Mouse (Mus musculus) CH12.LX (cell line): Measurements from ENCODE around the gene Usp6nl. TPM values are rescaled to one million over a fixed set of nuclear protein-coding genes. Genes with fewer than 3 reads are reported as not detected.

Experiments
- DNase-seq: peaks from one replicate; pipeline ENCODE4 v3.0.0-alpha.2; 2013; ENCODE audit errors: extremely low read depth
- H3K27ac ChIP-seq: 2 replicates; pipeline ENCODE4 v1.5.1; 2012; ENCODE audit warnings: low read depth, mild to moderate bottlenecking, control low read depth, moderate library complexity; ENCODE audit not compliant: insufficient read depth
- H3K27me3 ChIP-seq: replicated peaks from 2 replicates; pipeline ENCODE3; 2012; ENCODE audit warnings: inconsistent platforms
- H3K36me3 ChIP-seq, 2 experiments: replicated peaks in 1 of 2; 2 replicates each; pipeline versions ENCODE3 to v1.6.1; 2012; ENCODE audit warnings: inconsistent platforms in 1 of 2, low read length in 1 of 2, mild to moderate bottlenecking in 1 of 2, mixed read lengths in 1 of 2, moderate library complexity in 1 of 2; ENCODE audit not compliant: control insufficient read depth in 1 of 2, insufficient read depth in 1 of 2
- H3K4me1 ChIP-seq, 2 experiments: 2 replicates each; pipeline ENCODE4 v1.6.1; 2012; ENCODE audit warnings: inconsistent platforms in 1 of 2, moderate library complexity in 1 of 2; ENCODE audit not compliant: insufficient read depth in 2 of 2, control insufficient read depth in 1 of 2
- H3K4me2 ChIP-seq: 2 replicates; pipeline ENCODE4 v1.6.1; 2012; ENCODE audit warnings: low read depth, mild to moderate bottlenecking, control low read depth; ENCODE audit not compliant: poor library complexity, insufficient read depth, severe bottlenecking
- H3K4me3 ChIP-seq, 3 experiments: fragments of 150-350 bp in 1 of 3; sonication (generic) in 1 of 3; replicated peaks in 1 of 3; 2 replicates each; pipeline versions ENCODE3 to v1.5.1; 2011 to 2012; ENCODE audit warnings: low read depth in 2 of 3, low read length in 2 of 3, mild to moderate bottlenecking in 2 of 3, moderate library complexity in 2 of 3, control low read depth in 1 of 3, improper control_type of control experiment in 1 of 3, inconsistent platforms in 1 of 3, mixed read lengths in 1 of 3; ENCODE audit not compliant: poor library complexity in 1 of 3
- H3K79me2 ChIP-seq: replicated peaks from 2 replicates; pipeline ENCODE4 v1.6.1; 2012; ENCODE audit warnings: mild to moderate bottlenecking, moderate library complexity; ENCODE audit not compliant: control insufficient read depth, poor library complexity, insufficient read depth, severe bottlenecking; ENCODE audit errors: extremely low read depth
- H3K9ac ChIP-seq: 2 replicates; pipeline ENCODE4 v1.6.1; 2012; ENCODE audit warnings: low read depth, mild to moderate bottlenecking, control low read depth, moderate library complexity; ENCODE audit not compliant: insufficient read depth
- H3K9me3 ChIP-seq: replicated peaks from 2 replicates; pipeline ENCODE3; 2012; ENCODE audit warnings: low read length, inconsistent platforms, mixed read lengths
- BHLHE40 ChIP-seq: IDR thresholded peaks from 2 replicates; pipeline ENCODE4 v1.6.1; 2011; ENCODE audit warnings: mild to moderate bottlenecking, low read depth, low read length, improper control_type of control experiment
- CHD1 ChIP-seq: IDR thresholded peaks from 2 replicates; pipeline ENCODE4 v1.6.1; 2012; ENCODE audit warnings: low read depth, low read length, improper control_type of control experiment, inconsistent platforms
- CTCF ChIP-seq, 2 experiments: IDR thresholded peaks in 1 of 2; conservative IDR thresholded peaks in 1 of 2; 2 replicates each; pipeline ENCODE4 v1.5.1; 2011 to 2012; ENCODE audit warnings: low read depth in 2 of 2, low read length in 2 of 2, improper control_type of control experiment in 1 of 2, inconsistent platforms in 1 of 2, mild to moderate bottlenecking in 1 of 2, moderate library complexity in 1 of 2
- E2F4 ChIP-seq: IDR thresholded peaks from 2 replicates; pipeline ENCODE4 v1.6.1; 2011; ENCODE audit warnings: low read depth, low read length, improper control_type of control experiment; ENCODE audit not compliant: insufficient replicate concordance
- ETS1 ChIP-seq: conservative IDR thresholded peaks from 2 replicates; pipeline ENCODE4 v1.6.1; 2012; ENCODE audit warnings: low read depth, mild to moderate bottlenecking, inconsistent platforms, low read length, improper control_type of control experiment, moderate library complexity
- IRF4 ChIP-seq: IDR thresholded peaks from 2 replicates; pipeline ENCODE4 v1.6.1; 2014; ENCODE audit warnings: low read depth, mild to moderate bottlenecking, inconsistent platforms, low read length, improper control_type of control experiment
- JUN ChIP-seq: IDR thresholded peaks from 2 replicates; pipeline ENCODE4 v1.6.1; 2011; ENCODE audit warnings: low read depth, mild to moderate bottlenecking, low read length, improper control_type of control experiment, moderate library complexity; ENCODE audit not compliant: insufficient read depth
- KAT2A ChIP-seq: IDR thresholded peaks from 2 replicates; pipeline ENCODE4 v1.6.1; 2012; ENCODE audit warnings: low read length, improper control_type of control experiment, inconsistent platforms; ENCODE audit not compliant: insufficient replicate concordance
- MAFK ChIP-seq: IDR thresholded peaks from 2 replicates; pipeline ENCODE4 v1.6.1; 2011; ENCODE audit warnings: low read length, improper control_type of control experiment; ENCODE audit not compliant: insufficient replicate concordance
- MAZ ChIP-seq: IDR thresholded peaks from 2 replicates; pipeline ENCODE4 v1.6.1; 2012; ENCODE audit warnings: low read depth, mild to moderate bottlenecking, inconsistent platforms, low read length, improper control_type of control experiment, moderate library complexity
- MEF2A ChIP-seq: IDR thresholded peaks from 2 replicates; pipeline ENCODE4 v1.6.1; 2014; ENCODE audit warnings: low read depth, mild to moderate bottlenecking, inconsistent platforms, low read length, improper control_type of control experiment, borderline replicate concordance
- MXI1 ChIP-seq: IDR thresholded peaks from 2 replicates; pipeline ENCODE4 v1.6.1; 2011; ENCODE audit warnings: mild to moderate bottlenecking, low read depth, low read length, improper control_type of control experiment
- MYC ChIP-seq: IDR thresholded peaks from 2 replicates; pipeline ENCODE4 v1.6.1; 2011; ENCODE audit warnings: low read depth, mild to moderate bottlenecking, improper control_type of control experiment, low read length
- NELFE ChIP-seq: IDR thresholded peaks from 2 replicates; pipeline ENCODE4 v1.6.1; 2011; ENCODE audit warnings: low read depth, low read length, improper control_type of control experiment
- POLR2A ChIP-seq: IDR thresholded peaks from 2 replicates; pipeline ENCODE4 v1.6.1; 2011; ENCODE audit warnings: low read depth, mild to moderate bottlenecking, improper control_type of control experiment, low read length
- POLR2AphosphoS2 ChIP-seq: IDR thresholded peaks from 2 replicates; pipeline ENCODE4 v1.6.1; 2011; ENCODE audit warnings: low read depth, low read length, improper control_type of control experiment
- RAD21 ChIP-seq: IDR thresholded peaks from 2 replicates; pipeline ENCODE4 v1.6.1; 2011; ENCODE audit warnings: low read depth, mild to moderate bottlenecking, low read length, improper control_type of control experiment, moderate library complexity
- RCOR1 ChIP-seq: conservative IDR thresholded peaks from 2 replicates; pipeline ENCODE4 v1.6.1; 2012; ENCODE audit warnings: low read depth, mild to moderate bottlenecking, inconsistent platforms, low read length, improper control_type of control experiment
- SIN3A ChIP-seq: IDR thresholded peaks from 2 replicates; pipeline ENCODE4 v1.6.1; 2012; ENCODE audit warnings: low read length, improper control_type of control experiment, inconsistent platforms
- TBP ChIP-seq: conservative IDR thresholded peaks from 2 replicates; pipeline ENCODE4 v1.6.1; 2011; ENCODE audit warnings: low read depth, low read length, improper control_type of control experiment
- TCF12 ChIP-seq: IDR thresholded peaks from 2 replicates; pipeline ENCODE4 v1.6.1; 2014; ENCODE audit warnings: low read depth, mild to moderate bottlenecking, inconsistent platforms, low read length, improper control_type of control experiment
- UBTF ChIP-seq: IDR thresholded peaks from 2 replicates; pipeline ENCODE4 v1.6.1; 2012; ENCODE audit warnings: low read depth, mild to moderate bottlenecking, inconsistent platforms, low read length, improper control_type of control experiment, moderate library complexity
- ZC3H11A ChIP-seq: IDR thresholded peaks from 2 replicates; pipeline ENCODE4 v1.6.1; 2012; ENCODE audit warnings: low read depth, mild to moderate bottlenecking, inconsistent platforms, low read length, improper control_type of control experiment
- ZKSCAN1 ChIP-seq: IDR thresholded peaks from 2 replicates; pipeline ENCODE4 v1.6.1; 2012; ENCODE audit warnings: low read depth, inconsistent platforms, low read length, improper control_type of control experiment, borderline replicate concordance
- dilution Hi-C: fragments of 300-500 bp; cut with MboI; formaldehyde crosslinking; loops from 2 replicates; pipeline ENCODE4 v1.14.3; 2020; ENCODE audit warnings: low sequenced_read_pairs; ENCODE audit not compliant: extremely low pct_unique_long_range_greater_than_20kb, extremely low pct_ligation_motif_present
- in situ Hi-C: fragments of 300-500 bp; cut with MboI; formaldehyde crosslinking; loops from 3 replicates; pipeline ENCODE4 v1.14.3; 2019; ENCODE audit warnings: low sequenced_read_pairs, low pct_ligation_motif_present, low pct_unique_long_range_greater_than_20kb, mixed read lengths
- polyA plus RNA-seq: library from polyadenylated mRNA; unstranded; fragments of >175 nt; gene quantifications from 2 replicates; pipeline ENCODE4 v1.2.1, GENCODE M21; 2012; ENCODE audit warnings: low read depth; ENCODE audit not compliant: insufficient read length
- total RNA-seq, 2 experiments: library from RNA; depleted of rRNA; stranded (reverse); fragments of 300-350 nt in 1 of 2; fragments of >200 nt in 1 of 2; gene quantifications; 2 replicates each; pipeline ENCODE4 v1.2.3; 2012 to 2014

Gene Usp6nl
- total and polyA plus RNA-seq, 3 experiments, result 4.1 to 12.1 (median 4.6) TPM

DNA sequence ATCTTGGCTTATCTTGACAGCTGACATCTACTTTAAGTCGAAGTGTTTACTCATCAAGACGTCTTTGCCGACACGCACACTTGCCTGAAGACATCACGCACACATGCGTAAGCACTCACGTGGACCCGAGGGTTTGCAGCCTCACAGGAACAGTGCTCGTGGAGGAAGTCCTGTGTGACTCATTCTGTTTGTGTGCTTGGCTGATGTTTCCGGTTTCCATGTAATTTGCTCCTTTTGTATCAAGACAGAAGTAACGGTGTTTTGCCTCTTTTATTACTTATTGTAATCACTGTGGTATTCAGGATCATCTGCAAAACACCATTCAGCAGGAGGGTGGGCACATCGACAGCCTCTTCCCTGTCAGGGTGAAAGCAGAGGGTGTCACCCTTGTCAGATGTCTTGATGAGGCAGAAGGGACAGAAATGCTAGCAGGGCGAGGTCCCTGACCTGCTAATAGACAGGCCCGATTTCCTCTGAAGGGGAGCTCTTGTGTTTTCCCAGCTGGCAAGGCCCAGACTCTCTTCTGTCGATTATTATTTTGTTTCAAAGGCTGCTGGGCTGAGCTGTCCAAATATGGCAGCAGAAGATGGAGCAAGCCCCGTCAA lies 156.0 kb downstream of the Usp6nl start:
- Histone ChIP-seq H3K79me2 (no peaks in the 10 kb centered on the region), H3K4me3 (no peak overlapping the region), H3K4me1 (peaks cover 11 to 35% of the 10 kb centered on the region in 2 experiments), H3K27ac (no peak overlapping the region), H3K9me3 (peaks cover 4% of the 10 kb centered on the region), H3K36me3 (no peaks in the 10 kb centered on the region), H3K9ac (no peak overlapping the region), H3K27me3 (no peaks in the 10 kb centered on the region), H3K4me2 (no peak overlapping the region)
- DNase-seq, result no peak
- TF ChIP-seq ZKSCAN1 (no peak), BHLHE40 (peak; percentile 68)
- in situ Hi-C loops (no loop called here), dilution Hi-C loops (no loop called here)

DNA sequence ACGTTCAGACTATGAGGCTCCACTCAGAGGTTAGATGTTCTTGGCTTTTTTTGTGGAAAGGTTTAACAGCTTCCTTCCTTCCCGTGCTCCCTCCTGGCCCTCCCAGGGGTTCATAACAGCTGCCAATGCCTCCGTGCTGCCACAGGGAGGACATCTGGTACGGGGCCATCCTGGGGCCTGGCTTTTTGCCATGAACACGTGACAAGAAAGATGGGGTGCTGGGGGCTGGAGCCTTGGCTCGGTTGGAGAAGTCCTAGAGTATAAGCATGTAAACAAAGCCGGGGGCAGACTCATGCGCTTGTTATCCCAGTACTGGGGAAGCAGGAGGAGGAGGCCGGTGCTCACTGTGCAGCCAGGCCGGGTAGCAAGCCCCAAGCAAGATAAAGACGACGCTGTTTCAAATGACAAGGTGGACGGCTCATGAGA lies 156.5 kb downstream of the Usp6nl start:
- Histone ChIP-seq H3K9me3 (peaks cover 4% of the 10 kb centered on the region), H3K27me3 (no peaks in the 10 kb centered on the region), H3K4me2 (no peak overlapping the region), H3K36me3 (no peaks in the 10 kb centered on the region), H3K4me3 (no peak overlapping the region), H3K4me1 (peaks cover 16 to 40% of the 10 kb centered on the region in 2 experiments), H3K79me2 (no peaks in the 10 kb centered on the region), H3K27ac (no peak overlapping the region), H3K9ac (no peak overlapping the region)
- dilution Hi-C loops, result no loop called here
- DNase-seq, result no peak
- no peak for TF ChIP-seq IRF4
- no peak for TF ChIP-seq JUN
- no peak for TF ChIP-seq RCOR1
- no peak for TF ChIP-seq TCF12
- no peak for TF ChIP-seq TBP
- TF ChIP-seq POLR2AphosphoS2, result no peak
- TF ChIP-seq SIN3A, result no peak
- TF ChIP-seq E2F4, result no peak
- in situ Hi-C loops, result no loop called here

DNA sequence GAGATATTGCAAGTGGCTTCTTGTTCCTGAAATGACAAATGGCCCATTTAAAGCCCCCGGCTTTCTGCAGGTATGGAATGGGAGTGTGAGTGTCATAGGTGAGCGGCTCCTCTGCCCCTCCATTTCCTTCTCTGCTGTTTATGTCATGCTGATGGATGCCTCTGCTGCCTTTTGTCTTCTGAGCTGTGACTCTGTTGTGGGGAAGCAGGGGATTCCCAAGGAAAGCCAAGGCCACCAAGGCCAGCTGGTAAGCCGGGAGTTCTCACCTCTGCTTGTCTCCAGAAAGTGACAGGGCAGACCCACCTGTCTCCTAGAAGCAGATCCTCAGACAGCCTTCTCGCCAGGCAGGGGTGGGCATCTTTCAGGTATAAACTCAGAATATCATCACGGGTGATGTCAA lies 157.2 kb downstream of the Usp6nl start:
- no peaks in the 10 kb centered on the region for H3K27me3 ChIP-seq
- DNase-seq, result no peak
- H3K79me2 ChIP-seq, result no peaks in the 10 kb centered on the region
- dilution Hi-C loops (no loop called here), in situ Hi-C loops (no loop called here)
- H3K9ac ChIP-seq, result no peak overlapping the region
- TF ChIP-seq MAZ, result no peak
- TF ChIP-seq MAFK, result no peak
- TF ChIP-seq KAT2A, result no peak
- no peak for TF ChIP-seq NELFE
- no peak for TF ChIP-seq RAD21
- no peak for TF ChIP-seq MXI1
- TF ChIP-seq CTCF (conservative IDR thresholded peaks at IDR 0.05 in 1 of 2, IDR thresholded peaks at IDR 0.05 in 1 of 2; ENCODE audit: low read depth in 2 of 2, low read length in 2 of 2), result no peak
- no peak for TF ChIP-seq MYC
- TF ChIP-seq UBTF, result no peak
- TF ChIP-seq MEF2A, result no peak
- no peak for TF ChIP-seq TBP
- TF ChIP-seq SIN3A, result no peak
- TF ChIP-seq E2F4, result no peak
- TF ChIP-seq CHD1, result no peak
- TF ChIP-seq POLR2A, result no peak
- no peak for TF ChIP-seq ETS1
- no peak for TF ChIP-seq ZC3H11A
- TF ChIP-seq TCF12, result no peak
- no peaks in the 10 kb centered on the region for H3K36me3 ChIP-seq
- H3K27ac ChIP-seq, result no peak overlapping the region
- peaks cover 18 to 47% of the 10 kb centered on the region in 2 experiments for H3K4me1 ChIP-seq
- H3K9me3 ChIP-seq, result peaks cover 4% of the 10 kb centered on the region
- H3K4me3 ChIP-seq, result no peak overlapping the region
- no peak overlapping the region for H3K4me2 ChIP-seq
